ENCODE assay signal across 18 mouse cellular contexts in genomic region chr1:110656747-110657146, GRCm38 (mm10).
DNase-seq lines count a peak whose midpoint lies in the region; ATAC-seq lines count a peak whose summit lies in the region.
"Had no signal": no experiment of that assay in that cellular context is flagged by ENCODE, and none has a peak within 500 bp of the region (broad histone marks: within the 10 kb centered on the region; RNA-seq: fewer than 3 reads in every experiment).

No protein-coding gene starts in this region.

- ATAC-seq in megakaryocyte progenitor cell, adult 5-6 weeks (replicated peaks; ENCODE audit: poor library complexity), result no peak
- ATAC-seq: activated CD4-positive, CD25-positive, alpha-beta regulatory T cell, adult 4 months; forebrain, embryonic 13.5 days; forebrain, embryonic 15.5 days; forebrain, postnatal 0 days; Patski had no signal

- DNase-seq in 3T3-L1 (ENCODE audit: low read depth, low spot score), result peak; percentile 7
- peak; percentile 81 for DNase-seq in 416B (ENCODE audit: low read depth)
- peak; percentile 2 for DNase-seq in NIH3T3 (ENCODE audit: low read depth)
- DNase-seq in left cerebral cortex, adult 18-20 months (ENCODE audit: low spot score in 2 of 2), result no peak
- DNase-seq: adrenal gland, adult 8-10 months; adrenal gland, postnatal 14 days; adrenal gland, postnatal 36 days; cerebellum, adult 11-12 months; cerebellum, adult 2 months; cerebellum, adult 9-10 months; cerebellum, postnatal 10 days; cerebellum, postnatal 25 days; forebrain, postnatal 0 days had no signal

Comparison
In these comparisons a context has a peak if more than half of its experiments do, and no peak if none do; other contexts are left out.
1. DNase-seq: peak in 3T3-L1 (single experiment), 416B (single experiment) and NIH3T3 (single experiment); none in left cerebral cortex, adult 18-20 months (0 of 2).